Mouse (Mus musculus) MEL (cell line): Measurements from ENCODE around the gene Col23a1. TPM values are rescaled to one million over a fixed set of nuclear protein-coding genes. Genes with fewer than 3 reads are reported as not detected.

ENCODE experiments used
- DNase-seq: peaks from one replicate; pipeline ENCODE4 v3.0.0; 2011; ENCODE audit warnings: low read depth, low spot score
- H3K27ac ChIP-seq: 2 replicates; pipeline ENCODE4 v1.5.1; 2012; ENCODE audit warnings: low read depth, mild to moderate bottlenecking, control low read depth, low read length, moderate library complexity; ENCODE audit not compliant: control insufficient read depth
- H3K27me3 ChIP-seq, 2 experiments: fragments of 150-350 bp in 1 of 2; sonication (generic) in 1 of 2; 2 replicates each; pipeline ENCODE4 v1.6.1; 2012; ENCODE audit warnings: low read length in 2 of 2, mild to moderate bottlenecking in 2 of 2, improper control_type of control experiment in 1 of 2, moderate library complexity in 1 of 2; ENCODE audit not compliant: insufficient read depth in 2 of 2, control insufficient read depth in 1 of 2
- H3K36me3 ChIP-seq, 2 experiments: 2 replicates each; pipeline ENCODE4 v1.6.1; 2012 to 2014; ENCODE audit warnings: low read length in 2 of 2, improper control_type of control experiment in 1 of 2, inconsistent platforms in 1 of 2, mild to moderate bottlenecking in 1 of 2; ENCODE audit not compliant: insufficient read depth in 2 of 2, control insufficient read depth in 1 of 2
- H3K4me1 ChIP-seq, 2 experiments: fragments of 150-350 bp in 1 of 2; sonication (generic) in 1 of 2; 2 replicates each; pipeline ENCODE4 v1.6.1; 2012; ENCODE audit warnings: low read length in 2 of 2, improper control_type of control experiment in 1 of 2, mild to moderate bottlenecking in 1 of 2; ENCODE audit not compliant: insufficient read depth in 2 of 2, control insufficient read depth in 1 of 2
- H3K4me3 ChIP-seq, 2 experiments: fragments of 150-350 bp in 1 of 2; sonication (generic) in 1 of 2; 2 replicates each; pipeline ENCODE4 v1.5.1; 2012; ENCODE audit warnings: low read depth in 2 of 2, low read length in 2 of 2, mild to moderate bottlenecking in 2 of 2, moderate library complexity in 2 of 2, control low read depth in 1 of 2, improper control_type of control experiment in 1 of 2; ENCODE audit not compliant: control insufficient read depth in 1 of 2, insufficient read depth in 1 of 2
- H3K79me2 ChIP-seq: 2 replicates; pipeline ENCODE4 v1.6.1; 2012; ENCODE audit warnings: mild to moderate bottlenecking, low read length, moderate library complexity; ENCODE audit not compliant: control insufficient read depth, poor library complexity, insufficient read depth
- H3K9ac ChIP-seq: 2 replicates; pipeline ENCODE4 v1.6.1; 2012; ENCODE audit warnings: low read depth, mild to moderate bottlenecking, control low read depth, low read length, moderate library complexity; ENCODE audit not compliant: control insufficient read depth, poor library complexity, severe bottlenecking
- H3K9me3 ChIP-seq: fragments of 150-350 bp; sonication (generic); replicated peaks from 2 replicates; pipeline ENCODE4 v1.6.1; 2012; ENCODE audit warnings: mild to moderate bottlenecking, low read length, improper control_type of control experiment, moderate library complexity; ENCODE audit not compliant: insufficient read depth
- BHLHE40 ChIP-seq: IDR thresholded peaks from 2 replicates; pipeline ENCODE4 v1.6.1; 2012; ENCODE audit warnings: low read depth, mild to moderate bottlenecking, inconsistent platforms, low read length, improper control_type of control experiment, borderline replicate concordance
- CHD1 ChIP-seq: IDR thresholded peaks from 2 replicates; pipeline ENCODE4 v1.6.1; 2012; ENCODE audit warnings: low read depth, mild to moderate bottlenecking, inconsistent platforms, low read length, improper control_type of control experiment
- CHD2 ChIP-seq: IDR thresholded peaks from 2 replicates; pipeline ENCODE4 v1.6.1; 2011; ENCODE audit warnings: low read length, improper control_type of control experiment
- ELF1 ChIP-seq: IDR thresholded peaks from 2 replicates; pipeline ENCODE4 v1.6.1; 2014; ENCODE audit warnings: low read depth, mild to moderate bottlenecking, inconsistent platforms, low read length, improper control_type of control experiment, moderate library complexity
- GABPA ChIP-seq: IDR thresholded peaks from 2 replicates; pipeline ENCODE4 v1.6.1; 2012; ENCODE audit warnings: low read depth, mild to moderate bottlenecking, inconsistent platforms, low read length, improper control_type of control experiment, moderate library complexity
- GATA1 ChIP-seq: IDR thresholded peaks from 2 replicates; pipeline ENCODE4 v1.6.1; 2011; ENCODE audit warnings: low read depth, low read length, improper control_type of control experiment
- KAT2A ChIP-seq: conservative IDR thresholded peaks from 2 replicates; pipeline ENCODE4 v1.6.1; 2012; ENCODE audit warnings: low read depth, low read length, improper control_type of control experiment, inconsistent platforms
- MEF2A ChIP-seq: IDR thresholded peaks from 2 replicates; pipeline ENCODE4 v1.6.1; 2014; ENCODE audit warnings: low read depth, mild to moderate bottlenecking, inconsistent platforms, low read length, improper control_type of control experiment; ENCODE audit not compliant: poor library complexity, insufficient replicate concordance, severe bottlenecking; ENCODE audit errors: extremely low read depth
- MYC ChIP-seq: IDR thresholded peaks from 2 replicates; pipeline ENCODE4 v1.6.1; 2011; ENCODE audit warnings: low read depth, mild to moderate bottlenecking, low read length, improper control_type of control experiment, moderate library complexity
- NELFE ChIP-seq: IDR thresholded peaks from 2 replicates; pipeline ENCODE4 v1.6.1; 2011; ENCODE audit warnings: low read depth, low read length, improper control_type of control experiment
- NRF1 ChIP-seq: IDR thresholded peaks from 2 replicates; pipeline ENCODE4 v1.6.1; 2014; ENCODE audit warnings: low read depth, mild to moderate bottlenecking, inconsistent platforms, low read length, improper control_type of control experiment, moderate library complexity; ENCODE audit not compliant: poor library complexity, insufficient read depth, severe bottlenecking
- POLR2A ChIP-seq, 2 experiments: IDR thresholded peaks; 2 replicates each; pipeline ENCODE4 v1.6.1; 2011 to 2012; ENCODE audit warnings: low read length in 2 of 2, mild to moderate bottlenecking in 2 of 2, control low read depth in 1 of 2, improper control_type of control experiment in 1 of 2, low read depth in 1 of 2, moderate library complexity in 1 of 2; ENCODE audit not compliant: control insufficient read depth in 1 of 2, insufficient read depth in 1 of 2, poor library complexity in 1 of 2
- SIN3A ChIP-seq: IDR thresholded peaks from 2 replicates; pipeline ENCODE4 v1.6.1; 2012; ENCODE audit warnings: low read length, improper control_type of control experiment, inconsistent platforms
- SMC3 ChIP-seq: IDR thresholded peaks from 2 replicates; pipeline ENCODE4 v1.6.1; 2011; ENCODE audit warnings: low read depth, low read length, improper control_type of control experiment
- TAL1 ChIP-seq: IDR thresholded peaks from 2 replicates; pipeline ENCODE4 v1.6.1; 2012; ENCODE audit warnings: mild to moderate bottlenecking, inconsistent platforms, low read length, moderate library complexity, mixed read lengths
- TCF12 ChIP-seq: IDR thresholded peaks from 2 replicates; pipeline ENCODE4 v1.6.1; 2014; ENCODE audit warnings: low read depth, mild to moderate bottlenecking, inconsistent platforms, low read length, improper control_type of control experiment, moderate library complexity
- ZC3H11A ChIP-seq: IDR thresholded peaks from 2 replicates; pipeline ENCODE4 v1.6.1; 2012; ENCODE audit warnings: low read depth, mild to moderate bottlenecking, inconsistent platforms, low read length, improper control_type of control experiment
- polyA plus RNA-seq, 2 experiments: library from polyadenylated mRNA; stranded (reverse) in 1 of 2; unstranded in 1 of 2; fragments of >175 nt in 1 of 2; fragments of >200 nt in 1 of 2; gene quantifications; 2 replicates each; pipeline versions ENCODE4 v1.2.1 to v1.2.4; 2012; ENCODE audit warnings: low replicate concordance in 2 of 2, low read depth in 1 of 2; ENCODE audit not compliant: insufficient read length in 2 of 2, insufficient read depth in 1 of 2, missing spikeins in 1 of 2
- total RNA-seq: library from RNA; depleted of rRNA; stranded (reverse); fragments of 300-350 nt; gene quantifications from 2 replicates; pipeline ENCODE4 v1.2.3, GENCODE M21; 2012

Col23a1 gene
- total and polyA plus RNA-seq, 3 experiments = under 0.01 to 0.03 TPM; not detected in 1

- TF ChIP-seq CHD1 (no peak), CHD2 (no peak), SMC3 (no peak), NELFE (no peak)
- H3K9ac ChIP-seq = no peak overlapping the region
- DNase-seq = no peak
- no peaks in the 10 kb centered on the region for H3K4me1 ChIP-seq
- H3K36me3 ChIP-seq = no peaks in the 10 kb centered on the region
- H3K27me3 ChIP-seq = no peaks in the 10 kb centered on the region
- no peak overlapping the region for H3K4me3 ChIP-seq
- H3K79me2 ChIP-seq = no peaks in the 10 kb centered on the region
- H3K27ac ChIP-seq = no peak overlapping the region
- no peaks in the 10 kb centered on the region for H3K9me3 ChIP-seq
Observed at GRCm38 (mm10) chr11:51377199-51377598, 87.5 kb downstream of the Col23a1 start.

GRCm38 (mm10) chr11:51388892-51389340 is 99.2 kb downstream of the Col23a1 start:
- no peaks in the 10 kb centered on the region for H3K4me1 ChIP-seq
- H3K27ac ChIP-seq = no peak overlapping the region
- H3K9ac ChIP-seq = no peak overlapping the region
- H3K79me2 ChIP-seq = no peaks in the 10 kb centered on the region
- TF ChIP-seq BHLHE40 (no peak), TCF12 (no peak), CHD2 (no peak), ELF1 (no peak), TAL1 (no peak), NRF1 (no peak), MEF2A (no peak)
- no peak for DNase-seq
- no peak overlapping the region for H3K4me3 ChIP-seq
- H3K27me3 ChIP-seq = no peaks in the 10 kb centered on the region
- H3K36me3 ChIP-seq = no peaks in the 10 kb centered on the region
- H3K9me3 ChIP-seq = no peaks in the 10 kb centered on the region

GRCm38 (mm10) chr11:51389763-51390162 is 100.0 kb downstream of the Col23a1 start:
- H3K36me3 ChIP-seq = no peaks in the 10 kb centered on the region
- no peaks in the 10 kb centered on the region for H3K4me1 ChIP-seq
- no peak overlapping the region for H3K4me3 ChIP-seq
- no peak for TF ChIP-seq GATA1
- no peak for TF ChIP-seq GABPA
- no peak for TF ChIP-seq ZC3H11A
- TF ChIP-seq SIN3A = no peak
- no peak for TF ChIP-seq POLR2A (IDR thresholded peaks at IDR 0.05; ENCODE audit: control insufficient read depth in 1 of 2, insufficient read depth in 1 of 2, low read depth in 1 of 2, low read length in 2 of 2, poor library complexity in 1 of 2)
- no peak for TF ChIP-seq MEF2A
- no peak for TF ChIP-seq MYC
- no peak for TF ChIP-seq KAT2A
- TF ChIP-seq BHLHE40 = no peak
- H3K79me2 ChIP-seq = no peaks in the 10 kb centered on the region
- no peak for DNase-seq
- H3K27me3 ChIP-seq = no peaks in the 10 kb centered on the region
- H3K27ac ChIP-seq = no peak overlapping the region
- no peak overlapping the region for H3K9ac ChIP-seq
- H3K9me3 ChIP-seq = no peaks in the 10 kb centered on the region
